Mouse (Mus musculus) limb, embryonic 10.5 days (tissue): ENCODE data around the gene Zfp597. TPM values are rescaled to one million over a fixed set of nuclear protein-coding genes. Genes with fewer than 3 reads are reported as not detected.
"Not testable (repeated sequence)": the region's sequence is repeated elsewhere in the genome, so short reads cannot be mapped to it uniquely, and the experiment has no call there.

Experiments
- DNase-seq: peaks from one replicate; pipeline ENCODE4 v3.0.0-alpha.2; 2017; ENCODE audit warnings: low spot score
- H3K27ac ChIP-seq: fragments of 300-500 bp; sonication (generic); 2 replicates; pipeline ENCODE4 v1.5.1; 2016; ENCODE audit warnings: mild to moderate bottlenecking
- H3K27me3 ChIP-seq: fragments of 300-500 bp; sonication (generic); 2 replicates; pipeline ENCODE4 v1.6.1; 2016; ENCODE audit warnings: low read depth, mild to moderate bottlenecking; ENCODE audit not compliant: poor library complexity, severe bottlenecking
- H3K36me3 ChIP-seq: fragments of 300-500 bp; sonication (generic); 2 replicates; pipeline ENCODE4 v1.6.1; 2016; ENCODE audit warnings: mild to moderate bottlenecking, moderate library complexity
- H3K4me1 ChIP-seq: fragments of 300-500 bp; sonication (generic); 2 replicates; pipeline ENCODE4 v1.6.1; 2016
- H3K4me3 ChIP-seq: fragments of 300-500 bp; sonication (generic); 2 replicates; pipeline ENCODE4 v1.5.1; 2016; ENCODE audit warnings: mild to moderate bottlenecking, moderate library complexity
- H3K9me3 ChIP-seq: fragments of 300-500 bp; sonication (generic); replicated peaks from 2 replicates; pipeline ENCODE4 v1.6.1; 2016; ENCODE audit warnings: mild to moderate bottlenecking
- WGBS: fragments of 180-500 bp; shearing (Covaris S2); methylation state at CpG from one replicate; pipeline ENCODE4 v1.1.7; 2016; 5-methylcytosine and 5-hydroxymethylcytosine counted together
- polyA plus RNA-seq: library from polyadenylated mRNA; unstranded; fragments of >200 nt; fragmentation: Nextera tagmentation; extraction: Ambion mirVana; gene quantifications from 2 replicates; pipeline ENCODE4 v1.2.1, GENCODE M21; 2016

The Zfp597 gene
- polyA plus RNA-seq, 1 experiment from 2014 or later, result 6.5 TPM

DNA sequence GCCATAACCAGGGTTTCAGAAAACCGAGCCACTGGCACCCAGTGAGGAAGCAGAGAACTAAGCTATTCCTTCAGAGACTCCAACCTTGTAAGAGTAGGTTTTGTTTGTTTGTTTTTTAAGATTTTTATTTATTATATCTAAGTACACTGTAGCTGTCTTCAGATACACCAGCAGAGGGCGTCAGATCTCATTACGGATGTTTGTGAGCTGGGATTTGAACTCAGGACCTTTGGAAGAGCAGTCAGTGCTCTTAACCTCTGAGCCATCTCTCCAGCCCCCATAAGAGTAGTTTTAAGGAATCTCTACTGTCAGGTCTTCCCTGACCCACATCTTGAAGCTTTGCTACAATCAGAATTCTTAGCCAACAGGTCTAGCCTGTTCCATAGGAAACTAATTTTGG, 35.9 kb downstream of the Zfp597 start:
- H3K27ac ChIP-seq, result no peak overlapping the region
- H3K9me3 ChIP-seq, result no peaks in the 10 kb centered on the region
- DNase-seq, result no peak
- no peaks in the 10 kb centered on the region for H3K27me3 ChIP-seq
- H3K36me3 ChIP-seq, result no peaks in the 10 kb centered on the region
- H3K4me1 ChIP-seq, result peaks cover 13% of the 10 kb centered on the region
- H3K4me3 ChIP-seq, result no peak overlapping the region
- 77% methylated on average over 3 of the region's 3 CpGs for WGBS

DNA sequence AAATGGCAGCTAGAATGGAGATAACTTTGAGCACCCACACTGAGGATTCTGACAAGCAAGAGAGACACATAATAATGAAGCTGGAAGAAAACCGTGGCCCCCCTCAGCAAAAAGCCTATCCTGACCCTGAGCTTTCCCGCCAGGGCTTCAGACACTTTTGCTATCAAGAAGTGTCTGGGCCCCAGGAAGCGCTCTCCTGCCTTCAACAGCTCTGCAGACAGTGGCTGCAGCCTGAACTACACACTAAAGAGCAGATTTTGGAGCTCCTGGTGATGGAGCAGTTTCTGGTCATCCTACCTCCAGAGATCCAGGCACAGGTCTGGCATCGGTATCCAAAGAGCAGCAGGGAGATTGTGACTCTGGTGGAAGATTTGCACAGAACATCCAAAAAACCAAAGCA, 36.5 kb downstream of the Zfp597 start:
- no peak for DNase-seq
- no peak overlapping the region for H3K27ac ChIP-seq
- no peaks in the 10 kb centered on the region for H3K9me3 ChIP-seq
- WGBS, result 66% methylated on average over 4 of the region's 4 CpGs
- H3K27me3 ChIP-seq, result no peaks in the 10 kb centered on the region
- H3K4me3 ChIP-seq, result peak overlapping the region; percentile 64
- H3K36me3 ChIP-seq, result no peaks in the 10 kb centered on the region
- peaks cover 13% of the 10 kb centered on the region for H3K4me1 ChIP-seq

DNA sequence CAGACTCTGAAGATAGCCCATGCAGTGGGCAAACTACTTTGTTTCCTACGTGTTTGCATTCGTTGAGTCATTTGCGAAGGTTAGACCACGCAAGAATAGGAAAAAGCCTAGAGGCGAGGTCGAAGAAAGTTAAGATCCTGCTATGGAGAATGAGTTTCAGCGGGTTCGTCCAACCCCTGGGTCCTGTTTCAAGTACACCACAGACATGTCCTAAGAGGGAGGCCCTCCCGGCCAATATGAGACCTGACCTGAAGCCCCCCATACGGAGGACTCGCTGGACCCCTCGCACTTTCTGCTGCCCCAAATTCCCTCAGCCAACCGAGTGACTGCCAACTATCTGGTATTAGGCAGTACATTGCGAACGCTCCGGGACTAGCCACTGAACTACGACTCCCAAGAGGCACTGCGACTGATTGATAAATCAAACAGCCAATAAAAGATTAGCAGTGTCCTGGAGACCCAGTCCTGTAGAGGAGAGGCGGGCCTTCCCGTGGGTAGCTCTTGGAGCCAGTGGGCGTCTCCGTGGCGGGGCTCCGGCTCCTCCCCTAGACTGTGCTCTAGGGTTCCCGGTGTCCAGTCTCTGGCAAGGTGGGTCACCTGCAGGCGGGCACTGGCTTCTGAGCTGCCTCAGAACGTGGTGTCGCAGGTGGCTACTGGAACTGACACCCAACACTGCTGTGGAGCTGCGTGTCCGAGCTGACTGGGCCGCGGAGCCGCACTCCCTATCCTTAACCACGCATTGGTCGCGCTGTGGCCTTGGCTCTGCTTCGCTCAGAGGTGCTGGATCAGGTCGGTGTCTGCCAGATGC, 37.4 kb downstream of the Zfp597 start, which contains the start of gene Zfp174:
TSS of gene Zfp174 (plus strand) at position 558 of the 808 bp plus-strand sequence.
- DNase-seq, result peak; percentile 88
- Histone ChIP-seq H3K27me3 (no peaks in the 10 kb centered on the region), H3K27ac (peak within 1 kb of the TSS; percentile 61), H3K4me3 (peak within 1 kb of the TSS; percentile 64), H3K4me1 (peaks cover 7% of the 10 kb centered on the region), H3K9me3 (no peaks in the 10 kb centered on the region), H3K36me3 (no peaks in the 10 kb centered on the region)
- 4% methylated on average over 38 of the region's 38 CpGs for WGBS

DNA sequence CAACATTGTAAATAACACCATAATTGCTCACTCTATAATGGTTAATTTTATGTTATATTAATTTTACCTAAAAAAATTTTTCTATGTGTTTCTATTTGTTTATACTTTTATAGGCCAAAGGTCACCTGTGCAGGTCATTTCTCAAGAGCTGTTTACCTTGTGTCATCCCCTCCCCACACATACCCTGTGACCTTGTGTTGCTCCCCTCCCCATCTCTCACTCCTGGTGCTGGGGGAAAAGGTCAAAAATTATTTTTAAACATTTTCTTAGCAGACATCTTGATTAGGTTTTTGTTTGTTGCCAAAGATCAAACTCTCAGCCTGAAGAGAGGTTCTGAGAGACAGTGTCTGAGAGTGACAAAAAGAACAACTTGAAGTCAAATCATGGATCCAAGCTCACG, 40.6 kb downstream of the Zfp597 start:
- no peak overlapping the region for H3K4me3 ChIP-seq
- no peak for DNase-seq
- H3K27ac ChIP-seq, result no peak overlapping the region
- H3K4me1 ChIP-seq, result peaks cover 7% of the 10 kb centered on the region
- H3K9me3 ChIP-seq, result no peaks in the 10 kb centered on the region
- no peaks in the 10 kb centered on the region for H3K27me3 ChIP-seq
- no peaks in the 10 kb centered on the region for H3K36me3 ChIP-seq
- WGBS, result 85% methylated on average over 1 of the region's 1 CpGs

DNA sequence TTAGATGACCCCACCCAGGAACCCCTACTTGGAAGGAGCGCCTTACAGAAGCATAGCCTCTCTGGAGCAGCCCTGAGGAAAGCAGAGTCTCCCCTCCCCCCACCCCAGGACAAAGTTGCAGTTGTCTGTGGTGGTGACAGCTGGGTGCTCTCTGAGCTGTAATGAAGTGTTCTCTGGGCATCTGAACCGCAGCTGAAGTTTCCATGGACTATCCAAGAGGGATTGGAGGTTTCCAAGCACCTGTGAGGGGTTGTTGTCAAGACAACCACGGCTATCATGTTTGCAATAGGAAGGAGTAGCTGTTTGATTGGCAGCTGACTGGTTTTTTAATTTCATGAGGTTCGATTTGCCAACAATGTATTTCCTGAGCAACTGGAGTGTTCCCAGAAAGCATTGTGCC, 41.4 kb downstream of the Zfp597 start:
- no peak overlapping the region for H3K27ac ChIP-seq
- H3K27me3 ChIP-seq, result no peaks in the 10 kb centered on the region
- DNase-seq, result no peak
- peaks cover 7% of the 10 kb centered on the region for H3K4me1 ChIP-seq
- no peaks in the 10 kb centered on the region for H3K9me3 ChIP-seq
- WGBS, result 41% methylated on average over 4 of the region's 4 CpGs
- no peaks in the 10 kb centered on the region for H3K36me3 ChIP-seq
- H3K4me3 ChIP-seq, result no peak overlapping the region

DNA sequence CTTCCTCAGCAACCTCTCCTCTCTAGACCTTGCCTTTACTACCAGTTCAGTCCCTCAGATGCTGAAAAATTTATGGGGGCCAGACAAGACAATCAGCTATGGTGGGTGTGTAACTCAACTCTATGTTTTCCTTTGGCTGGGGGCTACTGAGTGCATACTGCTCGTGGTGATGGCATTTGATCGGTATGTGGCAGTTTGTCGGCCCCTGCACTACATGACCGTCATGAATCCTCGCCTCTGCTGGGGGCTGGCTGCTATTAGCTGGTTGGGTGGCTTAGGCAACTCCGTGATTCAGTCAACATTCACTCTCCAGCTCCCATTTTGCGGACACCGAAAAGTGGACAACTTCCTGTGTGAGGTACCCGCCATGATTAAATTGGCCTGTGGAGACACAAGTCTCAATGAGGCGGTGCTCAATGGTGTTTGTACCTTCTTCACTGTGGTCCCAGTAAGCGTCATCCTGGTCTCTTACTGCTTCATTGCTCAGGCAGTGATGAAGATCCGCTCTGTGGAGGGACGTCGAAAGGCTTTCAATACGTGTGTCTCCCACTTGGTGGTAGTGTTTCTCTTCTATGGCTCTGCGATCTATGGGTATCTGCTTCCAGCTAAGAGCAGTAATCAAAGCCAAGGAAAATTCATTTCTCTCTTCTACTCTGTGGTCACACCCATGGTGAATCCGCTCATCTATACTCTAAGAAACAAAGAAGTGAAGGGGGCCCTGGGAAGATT, 45.0 kb downstream of the Zfp597 start:
- 61% methylated on average over 17 of the region's 17 CpGs for WGBS
- H3K27me3 ChIP-seq, result no peaks in the 10 kb centered on the region
- H3K27ac ChIP-seq, result no peak overlapping the region
- H3K36me3 ChIP-seq, result no peaks in the 10 kb centered on the region
- no peaks in the 10 kb centered on the region for H3K4me1 ChIP-seq
- no peak for DNase-seq
- no peak overlapping the region for H3K4me3 ChIP-seq
- no peaks in the 10 kb centered on the region for H3K9me3 ChIP-seq

DNA sequence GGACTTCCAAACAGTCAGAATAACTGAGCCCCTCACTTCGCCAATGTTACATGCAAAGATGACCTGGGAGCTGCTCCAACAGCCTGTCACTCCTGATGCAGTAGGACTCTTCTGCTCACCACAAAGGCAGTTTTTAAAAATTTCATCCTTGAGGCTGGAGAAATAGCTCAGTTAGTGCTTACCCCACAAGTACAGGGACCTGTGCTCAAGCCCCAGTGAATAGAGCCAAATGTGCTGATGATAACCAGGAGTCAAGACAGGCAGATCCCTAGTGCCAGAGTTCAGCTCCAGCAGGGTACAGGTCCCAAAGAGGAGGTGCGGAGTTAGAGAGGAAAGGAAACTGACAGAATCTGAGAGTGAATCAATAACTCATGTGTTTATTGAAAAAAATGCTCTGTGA, 48.9 kb downstream of the Zfp597 start:
- Histone ChIP-seq H3K36me3 (no peaks in the 10 kb centered on the region), H3K27me3 (no peaks in the 10 kb centered on the region), H3K27ac (no peak overlapping the region), H3K4me3 (no peak overlapping the region), H3K9me3 (no peaks in the 10 kb centered on the region), H3K4me1 (no peaks in the 10 kb centered on the region)
- DNase-seq, result no peak
- WGBS, result 86% methylated on average over 2 of the region's 2 CpGs

DNA sequence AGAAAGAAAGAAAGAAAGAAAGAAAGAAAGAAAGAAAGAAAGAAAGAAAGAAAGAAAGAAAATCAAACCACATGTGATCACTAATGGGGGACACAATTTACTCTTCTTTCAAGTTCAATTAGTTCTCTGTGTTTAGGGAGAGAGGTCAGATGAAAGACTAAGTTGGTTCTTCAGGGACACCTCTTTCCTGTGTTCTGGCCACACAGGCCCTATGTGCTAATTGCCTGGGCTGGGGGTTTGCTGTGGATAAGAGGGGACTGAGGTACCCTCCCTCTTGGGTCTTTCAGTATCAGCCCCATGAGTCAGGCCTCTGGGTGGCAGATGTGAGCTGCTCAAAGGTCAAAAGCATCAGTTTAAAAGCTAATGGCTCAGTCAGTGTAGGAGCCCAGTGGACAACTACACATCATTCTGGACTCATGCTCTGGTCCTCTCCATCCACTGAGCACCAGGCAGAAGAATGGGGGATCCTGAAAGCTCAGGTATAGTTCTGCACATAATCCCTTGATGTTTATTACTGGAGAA, 53.7 kb downstream of the Zfp597 start, which contains the start of gene Olfr15:
TSS of gene Olfr15 (plus strand) at position 291 of the 522 bp plus-strand sequence.
- Histone ChIP-seq H3K4me3 (no peak within 1 kb of the TSS), H3K27me3 (no peaks in the 10 kb centered on the region), H3K4me1 (no peaks in the 10 kb centered on the region), H3K27ac (no peak within 1 kb of the TSS), H3K36me3 (no peaks in the 10 kb centered on the region), H3K9me3 (no peaks in the 10 kb centered on the region)
- DNase-seq, result no peak

DNA sequence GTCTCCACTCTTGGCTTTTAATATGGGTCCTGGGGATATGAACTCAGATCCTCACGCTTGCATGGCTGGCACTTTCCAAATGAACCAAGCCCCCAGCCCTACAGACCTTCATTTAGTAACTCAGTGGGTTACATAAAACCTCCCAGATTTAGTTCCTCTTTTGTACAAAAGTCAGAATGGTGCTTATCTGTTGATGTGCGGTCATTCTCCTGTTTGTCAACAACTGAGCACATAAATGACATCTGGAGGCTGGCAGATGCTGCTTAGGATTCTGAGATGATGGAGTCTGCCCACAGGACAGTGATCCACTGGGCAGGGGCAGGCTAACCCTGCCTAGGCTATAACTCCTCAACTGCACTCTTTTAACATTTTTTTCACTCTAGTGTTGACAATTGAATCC, 54.6 kb downstream of the Zfp597 start:
- H3K36me3 ChIP-seq, result no peaks in the 10 kb centered on the region
- H3K4me1 ChIP-seq, result no peaks in the 10 kb centered on the region
- no peak overlapping the region for H3K4me3 ChIP-seq
- no peaks in the 10 kb centered on the region for H3K9me3 ChIP-seq
- H3K27me3 ChIP-seq, result no peaks in the 10 kb centered on the region
- no peak for DNase-seq
- no peak overlapping the region for H3K27ac ChIP-seq
- WGBS, result 81% methylated on average over 2 of the region's 2 CpGs

DNA sequence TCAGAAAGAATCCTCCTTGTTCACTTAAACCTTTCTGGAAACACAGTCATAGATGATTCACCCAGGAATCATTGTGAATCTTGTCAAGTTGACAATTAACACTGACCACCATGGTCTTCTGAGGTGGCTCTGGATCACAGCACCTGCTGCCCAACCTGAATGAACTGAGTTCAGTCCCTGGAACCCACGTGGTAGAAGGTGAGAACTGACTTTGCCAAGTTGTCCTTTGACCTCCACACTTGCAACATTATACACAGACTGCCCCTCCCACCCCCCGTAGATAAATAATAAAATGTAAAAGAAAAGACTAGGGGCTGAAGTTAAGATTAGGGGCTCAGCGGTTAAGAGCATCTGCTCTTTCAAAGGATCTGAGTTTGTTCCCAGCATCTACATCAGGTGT, 56.3 kb downstream of the Zfp597 start:
- Histone ChIP-seq H3K27ac (no peak overlapping the region), H3K27me3 (no peaks in the 10 kb centered on the region), H3K4me1 (no peaks in the 10 kb centered on the region), H3K4me3 (no peak overlapping the region), H3K9me3 (no peaks in the 10 kb centered on the region), H3K36me3 (no peaks in the 10 kb centered on the region)
- no peak for DNase-seq
- WGBS, result 60% methylated on average over 3 of the region's 3 CpGs

DNA sequence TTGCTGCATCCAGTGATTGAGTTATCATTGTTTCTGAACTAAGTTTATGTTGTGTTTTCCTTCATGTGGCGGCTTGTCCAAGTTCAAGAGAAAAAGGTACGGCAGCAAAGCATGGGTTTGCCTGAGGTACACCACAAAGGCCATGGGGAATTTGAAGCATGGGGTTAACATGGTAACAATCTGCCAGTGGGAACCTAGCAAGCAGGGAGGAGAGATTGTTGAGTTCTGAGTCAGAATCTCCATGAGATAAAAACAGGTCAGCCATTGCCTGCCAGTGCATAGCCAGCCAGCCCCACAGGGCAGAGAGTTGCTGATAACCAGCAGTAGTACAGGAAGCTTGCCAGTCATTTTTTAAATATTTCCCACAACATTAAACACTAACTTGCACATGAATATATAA, 64.2 kb downstream of the Zfp597 start:
- no peaks in the 10 kb centered on the region for H3K4me1 ChIP-seq
- WGBS, result 96% methylated on average over 2 of the region's 2 CpGs
- no peaks in the 10 kb centered on the region for H3K27me3 ChIP-seq
- H3K9me3 ChIP-seq, result no peaks in the 10 kb centered on the region
- H3K4me3 ChIP-seq, result no peak overlapping the region
- H3K27ac ChIP-seq, result no peak overlapping the region
- no peak for DNase-seq
- H3K36me3 ChIP-seq, result no peaks in the 10 kb centered on the region

DNA sequence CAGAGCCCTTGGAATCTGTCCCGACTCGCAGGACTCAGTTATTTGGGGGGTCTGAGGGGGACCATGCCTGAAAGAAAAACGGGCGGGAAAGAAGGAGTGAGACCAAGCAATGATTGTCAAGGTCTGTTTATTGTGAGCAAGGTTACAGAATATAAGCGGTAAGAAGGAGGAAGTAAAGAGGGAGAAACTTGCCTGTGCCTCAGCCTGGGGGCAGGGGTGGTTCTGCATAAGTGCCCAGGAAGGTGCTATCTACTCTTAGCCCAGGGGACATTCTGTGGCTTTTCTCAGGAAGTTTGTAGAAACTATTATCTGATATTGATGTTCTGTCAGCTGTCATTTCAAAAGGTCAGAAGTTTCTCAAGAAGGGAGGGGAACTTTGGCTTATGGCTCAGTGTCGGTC, 69.7 kb downstream of the Zfp597 start:
- not testable (repeated sequence) for H3K4me1 ChIP-seq, H3K27me3 ChIP-seq, H3K36me3 ChIP-seq, DNase-seq, H3K4me3 ChIP-seq, H3K9me3 ChIP-seq, H3K27ac ChIP-seq
- 89% methylated on average over 6 of the region's 6 CpGs for WGBS
